32 mouse cellular contexts compared by ENCODE assay signal in the genomic region with DNA sequence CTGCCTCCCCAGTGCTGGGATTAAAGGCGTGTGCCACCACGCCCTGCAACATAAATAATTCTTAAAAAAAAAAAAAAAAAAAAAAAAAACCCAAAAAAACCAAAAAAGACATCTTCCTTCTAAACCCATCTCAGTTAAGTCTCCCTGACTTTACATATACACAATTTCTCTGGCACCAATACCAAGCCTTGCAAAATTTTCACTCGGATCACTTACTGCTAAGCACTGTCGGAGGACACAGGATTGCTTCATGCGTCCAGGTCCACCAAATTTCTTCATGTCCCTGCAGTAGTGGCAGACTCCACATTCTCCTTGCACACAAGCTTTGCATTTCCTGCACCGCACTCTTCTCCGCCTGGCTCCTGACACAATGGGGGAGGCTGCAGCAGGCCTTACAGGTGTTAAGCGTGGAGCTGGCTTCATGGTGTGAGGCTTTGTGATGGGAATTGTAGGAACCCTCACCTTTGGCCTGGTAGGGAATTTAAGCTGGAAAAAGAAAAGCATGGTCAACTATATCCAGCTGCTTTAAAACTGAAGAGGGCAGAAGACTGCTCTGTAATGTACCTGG. TPM values are rescaled to one million over a fixed set of nuclear protein-coding genes. Genes with fewer than 3 reads are reported as not detected.
DNase-seq lines count a peak whose midpoint lies in the region; ATAC-seq and TF ChIP-seq lines count a peak whose summit lies in the region.
"Had no signal": no experiment of that assay in that cellular context is flagged by ENCODE, and none has a peak within 500 bp of the region (broad histone marks: within the 10 kb centered on the region; RNA-seq: fewer than 3 reads in every experiment).

No protein-coding gene starts in this region.

- DNase-seq in heart, adult 11 months, result peak; percentile 80
- DNase-seq in heart, postnatal 4 days, result no peak
- no peak for DNase-seq in ES-E14 (ENCODE audit: low read depth, low spot score)
- DNase-seq in fat pad, adult 2 months (ENCODE audit: extremely low read depth, low read depth, low spot score), result peak; percentile 63
- no peak for DNase-seq in lung, postnatal 10 days
- no peak for DNase-seq in layer of hippocampus, adult 18-20 months (ENCODE audit: low spot score in 2 of 2)
- DNase-seq: adrenal gland, postnatal 10 days; B cell, adult 2 months; cerebellum, adult 11-12 months; cerebellum, adult 8-10 months; cerebellum, postnatal 10 days; cerebellum, postnatal 36 days; embryo, embryonic 11 days; gastrocnemius, postnatal 10 days; gastrocnemius, postnatal 36 days; heart, adult 18-20 months; heart, postnatal 10 days; heart, postnatal 36 days had no signal

- ATAC-seq in kidney, embryonic 16.5 days (ENCODE audit: low FRiP score, low TSS enrichment), result no peak
- ATAC-seq: forebrain, embryonic 13.5 days; forebrain, embryonic 16.5 days; hindbrain, postnatal 0 days; inflammation-experienced regulatory T-cells, adult 6 months; intestine, embryonic 16.5 days had no signal

- in situ Hi-C loops in ES-E14 (cut with MboI; ENCODE audit: low sequenced_read_pairs in 2 of 2, unreplicated experiment in 2 of 2), result no loop called here

- WGBS in kidney, embryonic 16.5 days, result 92% methylated on average over 8 of the region's 8 CpGs

- H3K27ac ChIP-seq in ES-E14 (ENCODE audit: insufficient read depth, low read depth, low read length, poor library complexity, severe bottlenecking), result peak overlapping the region; percentile 38; the same call in 1 of the 2 replicates
- no peak overlapping the region for H3K27ac ChIP-seq in kidney, embryonic 16.5 days (ENCODE audit: low read length)
- H3K27ac ChIP-seq: embryonic facial prominence, embryonic 10.5 days; embryonic facial prominence, embryonic 13.5 days; forebrain, embryonic 10.5 days; forebrain, embryonic 13.5 days; heart, embryonic 15.5 days; hindbrain, embryonic 14.5 days; hindbrain, postnatal 0 days had no signal

- H3K27me3 ChIP-seq in kidney, embryonic 16.5 days (ENCODE audit: insufficient read depth, low read length), result no peaks in the 10 kb centered on the region
- H3K27me3 ChIP-seq: CH12.LX; embryonic facial prominence, embryonic 13.5 days; forebrain, embryonic 13.5 days; heart, embryonic 12.5 days; heart, embryonic 15.5 days had no signal

- H3K9ac ChIP-seq in ES-E14 (ENCODE audit: insufficient read depth, low read depth, low read length, poor library complexity, severe bottlenecking), result no peak overlapping the region
- H3K9ac ChIP-seq in kidney, embryonic 16.5 days (replicated peaks; ENCODE audit: low read length), result no peak overlapping the region
- H3K9ac ChIP-seq: embryonic facial prominence, embryonic 13.5 days; forebrain, embryonic 13.5 days; heart, embryonic 12.5 days; heart, embryonic 15.5 days; hindbrain, embryonic 14.5 days had no signal

- peaks cover 38% of the 10 kb centered on the region for H3K36me3 ChIP-seq in ES-E14 (ENCODE audit: control insufficient read depth, insufficient read depth, low read length, poor library complexity, severe bottlenecking)
- peaks cover 65% of the 10 kb centered on the region for H3K36me3 ChIP-seq in kidney, embryonic 16.5 days (ENCODE audit: insufficient read depth, low read length)

- no peak overlapping the region for H3K4me3 ChIP-seq in ES-E14 (ENCODE audit: insufficient read depth in 1 of 2, low read depth in 1 of 2, low read length in 2 of 2, poor library complexity in 1 of 2, severe bottlenecking in 1 of 2)
- H3K4me3 ChIP-seq in kidney, embryonic 16.5 days (ENCODE audit: low read length), result no peak overlapping the region
- H3K4me3 ChIP-seq: embryonic facial prominence, embryonic 10.5 days; embryonic facial prominence, embryonic 13.5 days; erythroblast, embryonic 14.5 days; forebrain, embryonic 10.5 days; forebrain, embryonic 13.5 days; heart, embryonic 12.5 days; heart, embryonic 15.5 days had no signal

- H3K9me3 ChIP-seq in ES-E14 (ENCODE audit: control insufficient read depth, insufficient read depth, low read depth, low read length), result no peaks in the 10 kb centered on the region
- no peaks in the 10 kb centered on the region for H3K9me3 ChIP-seq in kidney, embryonic 16.5 days (ENCODE audit: low read length)
- H3K9me3 ChIP-seq: embryonic facial prominence, embryonic 10.5 days; embryonic facial prominence, embryonic 13.5 days; forebrain, embryonic 10.5 days; forebrain, embryonic 13.5 days; heart, embryonic 12.5 days; heart, embryonic 15.5 days had no signal

- H3K4me1 ChIP-seq in ES-E14 (ENCODE audit: control insufficient read depth in 2 of 2, insufficient read depth in 2 of 2, low read length in 2 of 2, poor library complexity in 1 of 2), result peaks cover 11 to 14% of the 10 kb centered on the region in 2 experiments; a peak in 3 of 4 replicates
- peaks cover 18% of the 10 kb centered on the region for H3K4me1 ChIP-seq in kidney, embryonic 16.5 days (ENCODE audit: insufficient read depth, low read length)

- H3K4me2 ChIP-seq in kidney, embryonic 16.5 days (replicated peaks; ENCODE audit: low read depth, low read length), result no peak overlapping the region
- H3K4me2 ChIP-seq: embryonic facial prominence, embryonic 13.5 days; forebrain, embryonic 13.5 days; heart, embryonic 12.5 days; heart, embryonic 15.5 days; hindbrain, embryonic 14.5 days had no signal

TF ChIP-seq in ES-E14, 5 proteins besides CTCF, POLR2A, EP300 and RAD21:
- peak; percentile 77; the same call in 1 of the 2 replicates for TF ChIP-seq ZNF384 (IDR thresholded peaks at IDR 0.05; ENCODE audit: low read depth, low read length)
- no peak for TF ChIP-seq HCFC1 (IDR thresholded peaks at IDR 0.05; ENCODE audit: borderline replicate concordance, insufficient read depth, low read length)
- no peak for TF ChIP-seq MAFK (IDR thresholded peaks at IDR 0.05; ENCODE audit: insufficient read depth, low read depth, low read length)

RNA-seq across cellular contexts. Expression of gene Grk2, which starts 22.8 kb away (rescaled TPM):
- 10 to 100 TPM; 46.2 to 54.0 TPM for total RNA-seq in heart, postnatal 4 days (2021)
- total RNA-seq in ES-E14 (2012; rRNA removed), result 56.1 and 76.6 TPM in 2 replicates
- 15.9 and 20.0 TPM in 2 replicates for polyA plus RNA-seq in kidney, embryonic 16.5 days (2015; fragmentation: Nextera tagmentation; extraction: Ambion mirVana)
- total RNA-seq in layer of hippocampus, adult 18-20 months (2021), result 100 to 1,000 TPM; 184 to 192 TPM

RNA-seq across cellular contexts. Expression of gene Ankrd13d, which starts 45.9 kb away (rescaled TPM):
- total RNA-seq in heart, postnatal 4 days (2021), result 1 to 10 TPM; 1.1 to 1.3 TPM
- 5.5 and 8.8 TPM in 2 replicates for total RNA-seq in ES-E14 (2012; rRNA removed)
- 7.4 and 9.0 TPM in 2 replicates for polyA plus RNA-seq in kidney, embryonic 16.5 days (2015; fragmentation: Nextera tagmentation; extraction: Ambion mirVana)
- total RNA-seq in layer of hippocampus, adult 18-20 months (2021), result 10 to 100 TPM; 58.5 to 59.2 TPM

RNA-seq across cellular contexts. Expression of gene Ssh3, which starts 59.8 kb away (rescaled TPM):
- 1 to 10 TPM; 8.4 to 9.0 TPM for total RNA-seq in heart, postnatal 4 days (2021)
- total RNA-seq in ES-E14 (2012; rRNA removed), result 7.3 and 15.1 TPM in 2 replicates
- 22.9 and 24.3 TPM in 2 replicates for polyA plus RNA-seq in kidney, embryonic 16.5 days (2015; fragmentation: Nextera tagmentation; extraction: Ambion mirVana)
- 10 to 100 TPM; 49.5 to 49.6 TPM for total RNA-seq in layer of hippocampus, adult 18-20 months (2021)

Comparison
In these comparisons a context has a peak if more than half of its experiments do, and no peak if none do; other contexts are left out.
1. DNase-seq: peak in heart, adult 11 months (single experiment) and fat pad, adult 2 months (single experiment); none in heart, postnatal 4 days (single experiment), ES-E14 (single experiment), lung, postnatal 10 days (single experiment) and layer of hippocampus, adult 18-20 months (0 of 2).